Mouse (Mus musculus): Measurements from ENCODE around the gene B230217C12Rik. TPM values are rescaled to one million over a fixed set of nuclear protein-coding genes. Genes with fewer than 3 reads are reported as not detected.

B230217C12Rik gene
- polyA plus RNA-seq, 1 experiment: not detected

DNA sequence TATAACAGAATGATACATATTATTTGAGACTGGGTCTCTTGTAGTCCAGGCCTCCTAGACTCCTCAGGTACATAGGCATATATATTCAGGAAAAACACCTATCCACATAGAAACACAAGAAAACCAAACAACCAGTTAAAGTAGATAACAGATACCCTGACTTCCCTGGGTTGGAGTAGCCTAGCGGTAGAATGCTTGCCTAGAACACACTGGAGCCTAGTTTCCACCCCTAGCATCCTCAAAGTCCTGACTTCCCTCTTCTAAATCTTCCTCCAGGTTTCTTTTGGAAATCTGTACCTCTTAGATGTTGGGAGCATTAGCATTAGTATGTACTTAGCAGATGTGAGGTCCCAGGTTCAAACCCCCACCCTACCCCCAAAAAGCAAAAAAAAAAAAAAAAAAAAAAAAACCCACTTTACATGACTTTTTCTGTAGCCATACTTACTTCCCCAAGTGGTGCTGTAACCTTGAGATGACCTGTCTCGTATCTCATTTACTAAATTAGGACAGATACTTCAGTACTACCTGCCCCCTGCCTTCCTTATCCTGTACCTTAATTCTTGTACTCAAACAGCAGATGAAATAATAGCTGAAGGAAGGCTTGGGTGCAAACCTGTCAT lies 44.8 kb downstream of the B230217C12Rik start:
- WGBS: 74% methylated on average over 2 of the region's 2 CpGs
- H3K4me1 ChIP-seq (ENCODE audit: control insufficient read depth, insufficient read depth, low read length): no peaks in the 10 kb centered on the region
- no peak for TF ChIP-seq CTCF (IDR thresholded peaks at IDR 0.05; ENCODE audit: control insufficient read depth, insufficient read depth, low read length)
- no peak for TF ChIP-seq POLR2A (IDR thresholded peaks at IDR 0.05; ENCODE audit: borderline replicate concordance, control insufficient read depth, low read depth, low read length)
- no peak overlapping the region for H3K4me3 ChIP-seq (replicated peaks; ENCODE audit: control insufficient read depth, low read depth, low read length)
- H3K27ac ChIP-seq (ENCODE audit: control insufficient read depth, insufficient read depth, low read depth, low read length, poor library complexity): no peak overlapping the region

DNA sequence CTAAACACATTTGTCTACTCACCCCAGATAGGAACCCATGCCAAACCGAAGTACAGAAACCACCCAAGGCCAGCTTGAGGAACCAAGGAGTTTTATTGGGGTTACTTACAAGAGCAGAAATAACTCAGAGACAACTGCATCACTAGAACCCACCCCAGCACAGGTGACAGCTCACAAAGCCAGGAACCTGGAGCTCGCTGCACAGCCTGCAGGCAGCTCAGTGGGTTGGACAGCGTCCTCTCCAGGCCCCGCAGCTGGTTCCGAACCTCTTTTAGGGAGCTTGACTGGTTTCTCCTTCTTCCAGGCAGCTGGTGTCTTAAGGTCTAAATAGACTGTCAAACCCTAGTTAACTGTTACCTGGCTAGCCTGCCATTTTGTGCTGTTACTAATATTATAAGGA lies 51.2 kb downstream of the B230217C12Rik start:
- Histone ChIP-seq H3K4me3 (replicated peaks; ENCODE audit: control insufficient read depth, low read depth, low read length) (no peak overlapping the region), H3K4me1 (ENCODE audit: control insufficient read depth, insufficient read depth, low read length) (no peaks in the 10 kb centered on the region; the same call in 1 of the 2 replicates), H3K27ac (ENCODE audit: control insufficient read depth, insufficient read depth, low read depth, low read length, poor library complexity) (no peak overlapping the region)
- WGBS: 76% methylated on average over 5 of the region's 5 CpGs
- no peak for TF ChIP-seq POLR2A (IDR thresholded peaks at IDR 0.05; ENCODE audit: borderline replicate concordance, control insufficient read depth, low read depth, low read length)
- TF ChIP-seq CTCF (IDR thresholded peaks at IDR 0.05; ENCODE audit: control insufficient read depth, insufficient read depth, low read length): no peak

Other genes starting within 250 kb of the B230217C12Rik start
- 0.41 and 6.1 TPM in 2 replicates for gene Epop, start 211.1 kb upstream of the B230217C12Rik start, polyA plus RNA-seq (2011; ENCODE audit: insufficient read depth, insufficient read length, low replicate concordance, missing spikeins)
- 13.0 and 23.7 TPM in 2 replicates for gene Mllt6, start 177.4 kb upstream of the B230217C12Rik start, polyA plus RNA-seq (2011; ENCODE audit: insufficient read depth, insufficient read length, low replicate concordance, missing spikeins)
- gene Cisd3, start 155.0 kb upstream of the B230217C12Rik start, polyA plus RNA-seq (2011; ENCODE audit: insufficient read depth, insufficient read length, low replicate concordance, missing spikeins): 29.3 and 76.0 TPM in 2 replicates
- 7.0 and 10.7 TPM in 2 replicates for gene Pcgf2, start 140.3 kb upstream of the B230217C12Rik start, polyA plus RNA-seq (2011; ENCODE audit: insufficient read depth, insufficient read length, low replicate concordance, missing spikeins)
- gene Psmb3, start 137.4 kb upstream of the B230217C12Rik start, polyA plus RNA-seq (2011; ENCODE audit: insufficient read depth, insufficient read length, low replicate concordance, missing spikeins): 138 and 152 TPM in 2 replicates
- gene Pip4k2b, start 96.1 kb upstream of the B230217C12Rik start, polyA plus RNA-seq (2011; ENCODE audit: insufficient read depth, insufficient read length, low replicate concordance, missing spikeins): 9.5 and 11.7 TPM in 2 replicates
- 10.4 and 11.7 TPM in 2 replicates for gene Cwc25, start 74.2 kb upstream of the B230217C12Rik start, polyA plus RNA-seq (2011; ENCODE audit: insufficient read depth, insufficient read length, low replicate concordance, missing spikeins)
- gene 1700001P01Rik, start 64.9 kb upstream of the B230217C12Rik start, polyA plus RNA-seq (2011; ENCODE audit: insufficient read depth, insufficient read length, low replicate concordance, missing spikeins): not detected in 2 replicates
- 550 and 853 TPM in 2 replicates for gene Rpl23, start 58.3 kb upstream of the B230217C12Rik start, polyA plus RNA-seq (2011; ENCODE audit: insufficient read depth, insufficient read length, low replicate concordance, missing spikeins)
- gene Lasp1, start 41.8 kb upstream of the B230217C12Rik start, polyA plus RNA-seq (2011; ENCODE audit: insufficient read depth, insufficient read length, low replicate concordance, missing spikeins): 48.1 and 99.2 TPM in 2 replicates
- gene Fbxo47, start 43.4 kb downstream of the B230217C12Rik start, polyA plus RNA-seq (2011; ENCODE audit: insufficient read depth, insufficient read length, low replicate concordance, missing spikeins): not detected in 2 replicates
- 2.0 and 11.9 TPM in 2 replicates for gene Plxdc1, start 145.7 kb downstream of the B230217C12Rik start, polyA plus RNA-seq (2011; ENCODE audit: insufficient read depth, insufficient read length, low replicate concordance, missing spikeins)
- gene Arl5c, start 155.4 kb downstream of the B230217C12Rik start, polyA plus RNA-seq (2011; ENCODE audit: insufficient read depth, insufficient read length, low replicate concordance, missing spikeins): 33.1 and 47.3 TPM in 2 replicates
- 4.6 and 5.3 TPM in 2 replicates for gene Cacnb1, start 182.3 kb downstream of the B230217C12Rik start, polyA plus RNA-seq (2011; ENCODE audit: insufficient read depth, insufficient read length, low replicate concordance, missing spikeins)
- gene Rpl19, start 185.9 kb downstream of the B230217C12Rik start, polyA plus RNA-seq (2011; ENCODE audit: insufficient read depth, insufficient read length, low replicate concordance, missing spikeins): 864 and 1,335 TPM in 2 replicates
- gene Stac2, start 212.7 kb downstream of the B230217C12Rik start, polyA plus RNA-seq (2011; ENCODE audit: insufficient read depth, insufficient read length, low replicate concordance, missing spikeins): 0.52 and 1.0 TPM in 2 replicates

Measured in bone marrow, adult 2 months (tissue).